ENCODE assay signal across 11 mouse cellular contexts in the genomic region with DNA sequence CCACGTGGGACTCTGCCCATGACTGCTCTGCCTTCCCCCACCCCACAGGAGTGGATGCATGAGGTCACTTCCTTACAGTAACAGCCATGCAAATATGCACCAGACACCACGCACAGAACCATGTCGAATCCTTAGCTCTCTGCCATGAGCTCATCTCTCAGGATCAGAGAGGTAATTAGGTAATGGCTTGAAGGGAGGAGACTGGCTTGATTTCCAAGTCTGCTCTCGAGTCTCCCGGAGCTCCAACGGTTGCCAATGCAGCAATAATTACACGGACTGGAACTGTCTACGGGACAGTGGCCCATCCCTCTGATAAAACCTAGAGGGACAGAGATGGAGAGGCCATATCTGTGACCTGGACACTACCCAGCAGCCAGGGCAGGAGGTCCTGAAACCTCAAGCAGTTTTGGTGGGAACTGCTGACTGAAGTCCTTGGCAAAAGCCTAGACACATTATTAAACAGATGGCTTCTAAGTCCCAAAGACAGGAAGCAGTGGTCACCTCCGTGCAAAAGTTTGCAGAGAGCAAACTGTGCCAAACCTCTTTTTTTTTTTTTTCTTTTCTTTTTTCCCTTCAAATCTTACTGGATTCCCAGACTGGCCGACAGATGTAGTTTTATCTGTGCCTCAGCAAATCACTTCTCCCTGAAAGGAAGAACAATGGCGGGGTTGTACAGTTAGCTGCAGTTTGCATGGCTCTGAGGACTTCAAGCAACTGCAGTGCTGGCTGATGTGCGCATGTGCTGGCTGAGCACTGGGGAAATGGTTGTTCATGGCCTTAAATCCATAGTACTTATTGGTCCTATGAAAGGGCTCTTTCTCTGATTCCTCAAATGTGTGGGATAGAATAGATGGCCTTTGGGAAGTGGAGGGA. TPM values are rescaled to one million over a fixed set of nuclear protein-coding genes. Genes with fewer than 3 reads are reported as not detected.
DNase-seq lines count a peak whose midpoint lies in the region; ATAC-seq lines count a peak whose summit lies in the region.
"Had no signal": no experiment of that assay in that cellular context is flagged by ENCODE, and none has a peak within 500 bp of the region (broad histone marks: within the 10 kb centered on the region; RNA-seq: fewer than 3 reads in every experiment).

No protein-coding gene starts in this region.

- H3K27me3 ChIP-seq in hindbrain, embryonic 16.5 days (replicated peaks; ENCODE audit: control insufficient read depth, insufficient read depth, low read length): no peaks in the 10 kb centered on the region
- H3K27me3 ChIP-seq in hindbrain, embryonic 14.5 days (ENCODE audit: control insufficient read depth, insufficient read depth, low read length): no peaks in the 10 kb centered on the region
- H3K27me3 ChIP-seq in embryonic facial prominence, embryonic 10.5 days (replicated peaks; ENCODE audit: low read depth, poor library complexity, severe bottlenecking): no peaks in the 10 kb centered on the region
- no peaks in the 10 kb centered on the region for H3K27me3 ChIP-seq in limb, embryonic 12.5 days

- H3K9me3 ChIP-seq in hindbrain, embryonic 16.5 days (ENCODE audit: control insufficient read depth, low read length): no peaks in the 10 kb centered on the region
- H3K9me3 ChIP-seq in hindbrain, embryonic 14.5 days (ENCODE audit: control insufficient read depth, low read length): no peaks in the 10 kb centered on the region
- H3K9me3 ChIP-seq in embryonic facial prominence, embryonic 10.5 days: no peaks in the 10 kb centered on the region
- no peaks in the 10 kb centered on the region for H3K9me3 ChIP-seq in limb, embryonic 12.5 days
- H3K9me3 ChIP-seq: forebrain, embryonic 10.5 days had no signal

- H3K27ac ChIP-seq in hindbrain, embryonic 16.5 days (ENCODE audit: low read depth, low read length): no peak overlapping the region
- no peak overlapping the region for H3K27ac ChIP-seq in hindbrain, embryonic 14.5 days
- H3K27ac ChIP-seq in embryonic facial prominence, embryonic 10.5 days (replicated peaks): 0 out of 2 replicates have a peak overlapping the region, but pooled peaks have one; percentile 49
- peak overlapping the region; percentile 87 for H3K27ac ChIP-seq in limb, embryonic 12.5 days
- H3K27ac ChIP-seq: forebrain, embryonic 10.5 days had no signal

- 61% methylated on average over 12 of the region's 12 CpGs for WGBS in hindbrain, embryonic 16.5 days
- WGBS in hindbrain, embryonic 14.5 days: 74% methylated on average over 12 of the region's 12 CpGs
- 73% methylated on average over 12 of the region's 12 CpGs for WGBS in embryonic facial prominence, embryonic 10.5 days
- 54% methylated on average over 12 of the region's 12 CpGs for WGBS in limb, embryonic 12.5 days

- no peak overlapping the region for H3K9ac ChIP-seq in hindbrain, embryonic 16.5 days (ENCODE audit: low read depth, low read length)
- no peak overlapping the region for H3K9ac ChIP-seq in hindbrain, embryonic 14.5 days
- H3K9ac ChIP-seq in limb, embryonic 12.5 days (replicated peaks): no peak overlapping the region

- H3K4me3 ChIP-seq in hindbrain, embryonic 16.5 days (ENCODE audit: low read length): no peak overlapping the region
- H3K4me3 ChIP-seq in hindbrain, embryonic 14.5 days (replicated peaks; ENCODE audit: low read length): no peak overlapping the region
- no peak overlapping the region for H3K4me3 ChIP-seq in embryonic facial prominence, embryonic 10.5 days
- no peak overlapping the region for H3K4me3 ChIP-seq in limb, embryonic 12.5 days (replicated peaks)
- H3K4me3 ChIP-seq: forebrain, embryonic 10.5 days had no signal

- H3K36me3 ChIP-seq in hindbrain, embryonic 16.5 days (ENCODE audit: control insufficient read depth, insufficient read depth, low read length): no peaks in the 10 kb centered on the region
- no peaks in the 10 kb centered on the region for H3K36me3 ChIP-seq in hindbrain, embryonic 14.5 days (replicated peaks; ENCODE audit: control insufficient read depth, insufficient read depth)
- H3K36me3 ChIP-seq in embryonic facial prominence, embryonic 10.5 days (replicated peaks): peaks cover 17% of the 10 kb centered on the region; the same call in 1 of the 2 replicates
- H3K36me3 ChIP-seq in limb, embryonic 12.5 days: peaks cover 47% of the 10 kb centered on the region

- no peak for DNase-seq in hindbrain, embryonic 14.5 days (ENCODE audit: low spot score)
- peak; percentile 43 to 52 for DNase-seq in B cell, adult 2 months
- DNase-seq in embryonic facial prominence, embryonic 10.5 days (ENCODE audit: low spot score): no peak
- no peak for DNase-seq in left cerebral cortex, postnatal 4 days
- no peak for DNase-seq in embryo, embryonic 9.5 days (ENCODE audit: extremely low spot score)
- no peak for DNase-seq in adrenal gland, adult 18-20 months (ENCODE audit: low spot score in 2 of 2)
- DNase-seq: adrenal gland, postnatal 10 days; cerebellum, adult 9-10 months had no signal

- intact Hi-C loops in left cerebral cortex, postnatal 4 days (cut with DNase I): no loop called here

- H3K4me2 ChIP-seq in hindbrain, embryonic 16.5 days (ENCODE audit: low read length): no peak overlapping the region
- no peak overlapping the region for H3K4me2 ChIP-seq in hindbrain, embryonic 14.5 days (replicated peaks)
- no peak overlapping the region for H3K4me2 ChIP-seq in limb, embryonic 12.5 days

- H3K4me1 ChIP-seq in hindbrain, embryonic 16.5 days (ENCODE audit: control insufficient read depth, insufficient read depth, low read depth, low read length): peaks cover 10% of the 10 kb centered on the region
- H3K4me1 ChIP-seq in hindbrain, embryonic 14.5 days (replicated peaks; ENCODE audit: control insufficient read depth, insufficient read depth, low read length): no peaks in the 10 kb centered on the region
- H3K4me1 ChIP-seq in embryonic facial prominence, embryonic 10.5 days: peaks cover 17% of the 10 kb centered on the region
- H3K4me1 ChIP-seq in limb, embryonic 12.5 days (replicated peaks): peaks cover 50% of the 10 kb centered on the region
- H3K4me1 ChIP-seq: forebrain, embryonic 10.5 days had no signal

- peak; percentile 57; the same call in 1 of the 2 replicates for ATAC-seq in hindbrain, embryonic 16.5 days
- no peak for ATAC-seq in hindbrain, embryonic 14.5 days (ENCODE audit: low FRiP score)
- ATAC-seq in limb, embryonic 12.5 days (ENCODE audit: insufficient number of reproducible peaks, insufficient read depth, low FRiP score, low TSS enrichment, low read depth): no peak

RNA-seq across cellular contexts. Expression of a gene that starts 57.1 kb away (rescaled TPM):
- polyA plus RNA-seq in hindbrain, embryonic 16.5 days (2015; fragmentation: Nextera tagmentation; extraction: Ambion mirVana): 0.09 and 0.11 TPM in 2 replicates
- 0.13 and 0.21 TPM in 2 replicates for polyA plus RNA-seq in hindbrain, embryonic 14.5 days (2014; fragmentation: Nextera tagmentation; extraction: Ambion mirVana)
- polyA plus RNA-seq in embryonic facial prominence, embryonic 10.5 days (2016; fragmentation: Nextera tagmentation; extraction: Ambion mirVana): 0.12 TPM in 1 of 2 replicates, not detected in the other
- polyA plus RNA-seq in limb, embryonic 12.5 days (2016; fragmentation: Nextera tagmentation; extraction: Ambion mirVana): 0.44 and 0.48 TPM in 2 replicates
- under 1 TPM in 1 of 2 experiments, not detected in 1; 0.26 TPM for total RNA-seq in left cerebral cortex, postnatal 4 days (2021)
- total RNA-seq in adrenal gland, adult 18-20 months (2021): not detected

Comparison
In these comparisons a context has a peak if more than half of its experiments do, and no peak if none do; other contexts are left out.
1. H3K27ac ChIP-seq: peak in embryonic facial prominence, embryonic 10.5 days (single experiment) and limb, embryonic 12.5 days (single experiment); none in hindbrain, embryonic 16.5 days (single experiment) and hindbrain, embryonic 14.5 days (single experiment).
2. DNase-seq: peak in B cell, adult 2 months (2 of 2); none in hindbrain, embryonic 14.5 days (single experiment), embryonic facial prominence, embryonic 10.5 days (single experiment), left cerebral cortex, postnatal 4 days (single experiment), embryo, embryonic 9.5 days (single experiment) and adrenal gland, adult 18-20 months (0 of 2).